Mouse (Mus musculus) cerebellum, adult 11 months (tissue): ENCODE results near the gene Hyou1.
A peak's percentile ranks its signal among the peaks of the same experiment; 100 is the strongest.
"Not testable (repeated sequence)": the region's sequence is repeated elsewhere in the genome, so short reads cannot be mapped to it uniquely, and the experiment has no call there.

Experiments used
- DNase-seq: peaks from one replicate; pipeline ENCODE4 v3.0.0; 2022

Hyou1 gene

DNA sequence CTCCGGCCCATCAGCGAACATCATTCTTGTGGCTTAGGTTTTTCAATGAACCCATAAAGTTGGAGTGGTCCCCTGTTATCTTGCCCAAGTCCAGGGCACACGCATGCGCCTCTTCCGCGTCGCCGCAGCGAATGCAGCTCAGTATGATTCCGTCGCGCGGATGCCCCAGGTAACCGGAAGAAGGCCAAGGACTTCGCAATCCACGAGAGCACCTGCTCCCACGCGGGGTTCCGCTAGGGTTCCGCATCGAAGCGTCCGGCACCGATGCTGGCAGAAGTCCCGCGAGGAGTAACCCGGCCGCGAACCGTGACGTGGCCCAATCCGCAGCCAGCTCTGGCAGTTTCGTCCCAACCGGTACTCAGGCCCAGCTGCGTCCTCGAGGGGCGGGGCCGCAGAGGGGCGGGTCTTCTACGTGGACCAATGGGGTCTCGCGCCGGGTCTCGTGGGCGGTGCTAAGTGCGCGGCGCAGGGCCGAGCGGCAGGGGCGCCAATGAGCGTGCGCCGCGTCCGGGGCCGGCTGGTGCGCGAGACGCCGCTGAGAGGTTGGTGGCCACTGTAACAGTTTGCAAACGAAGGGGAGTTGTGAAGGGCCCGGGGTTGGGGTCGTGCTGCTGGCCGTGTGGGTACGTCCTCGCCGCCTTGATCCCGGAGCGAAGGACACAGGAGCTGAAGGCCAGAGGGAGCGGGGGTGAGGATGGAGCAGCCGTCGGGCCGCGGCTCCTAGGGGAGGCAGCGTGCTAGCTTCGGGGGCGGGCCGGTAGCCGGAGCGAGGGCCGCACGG lies at the start of gene Hyou1:
Gene Hyou1 (plus strand): TSS at position 437 of the 781 bp plus-strand sequence.
- peak; percentile 99 for DNase-seq

GRCm38 (mm10) chr9:44330736-44331135 lies 48.6 kb upstream of the Hyou1 start:
- no peak for DNase-seq

GRCm38 (mm10) chr9:44332918-44333638 lies 46.2 kb upstream of the Hyou1 start:
- DNase-seq, result peak; percentile 39

DNA sequence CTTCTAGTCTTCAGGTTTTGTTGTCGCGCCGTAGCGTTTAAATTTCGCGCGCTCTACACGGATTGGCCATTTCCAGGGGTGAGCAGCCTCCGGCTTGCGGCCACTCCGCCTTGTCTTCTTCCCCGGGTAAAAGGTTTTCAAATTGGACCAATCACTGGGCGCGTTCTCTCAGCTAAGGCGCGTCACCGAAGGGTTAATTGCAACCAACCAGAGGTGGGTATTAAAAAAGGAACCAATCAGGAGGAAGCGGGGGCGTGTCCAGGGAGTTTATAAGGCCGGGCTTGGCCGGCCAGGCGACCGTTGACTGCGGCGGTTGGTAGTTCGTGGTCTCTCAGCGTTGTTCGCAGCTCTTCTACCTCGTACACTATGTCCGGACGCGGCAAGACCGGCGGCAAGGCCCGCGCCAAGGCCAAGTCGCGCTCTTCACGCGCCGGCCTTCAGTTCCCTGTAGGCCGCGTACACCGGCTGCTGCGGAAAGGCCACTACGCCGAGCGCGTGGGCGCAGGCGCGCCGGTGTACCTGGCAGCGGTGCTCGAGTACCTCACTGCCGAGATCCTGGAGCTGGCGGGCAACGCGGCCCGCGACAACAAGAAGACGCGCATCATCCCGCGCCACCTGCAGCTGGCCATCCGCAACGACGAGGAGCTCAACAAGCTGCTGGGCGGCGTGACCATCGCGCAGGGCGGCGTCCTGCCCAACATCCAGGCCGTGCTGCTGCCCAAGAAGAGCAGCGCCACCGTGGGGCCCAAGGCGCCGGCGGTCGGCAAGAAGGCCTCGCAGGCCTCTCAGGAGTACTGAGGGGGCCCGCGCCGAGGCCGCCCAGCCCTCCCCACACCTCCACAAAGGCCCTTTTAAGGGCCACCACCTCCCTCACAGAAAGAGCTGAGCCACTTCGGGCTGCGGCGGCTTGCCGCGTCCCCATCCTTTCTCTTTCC lies 44.6 kb upstream of the Hyou1 start, which contains the start of gene H2afx:
Gene H2afx (plus strand): TSS at position 299 of the 935 bp plus-strand sequence.
- DNase-seq, result peak; percentile 98

- peak; percentile 35 for DNase-seq
Measured at GRCm38 (mm10) chr9:44335331-44336092, 43.8 kb upstream of the Hyou1 start.

DNA sequence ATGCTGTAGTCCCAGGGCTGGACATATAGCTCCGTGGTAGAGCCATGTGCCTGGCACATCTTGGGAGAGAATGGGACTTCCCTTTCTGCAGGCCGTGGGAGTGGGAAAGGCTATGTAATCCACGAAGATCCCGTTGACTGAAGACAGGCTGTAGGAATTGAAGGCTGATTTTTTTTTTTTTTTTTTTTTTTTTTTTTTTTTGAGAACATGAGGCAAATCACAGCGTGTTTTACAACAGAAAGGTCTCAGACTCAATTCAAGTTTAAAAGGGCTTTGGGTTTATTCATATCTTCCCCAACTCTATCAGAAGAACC lies 43.2 kb upstream of the Hyou1 start:
- no peak for DNase-seq

DNA sequence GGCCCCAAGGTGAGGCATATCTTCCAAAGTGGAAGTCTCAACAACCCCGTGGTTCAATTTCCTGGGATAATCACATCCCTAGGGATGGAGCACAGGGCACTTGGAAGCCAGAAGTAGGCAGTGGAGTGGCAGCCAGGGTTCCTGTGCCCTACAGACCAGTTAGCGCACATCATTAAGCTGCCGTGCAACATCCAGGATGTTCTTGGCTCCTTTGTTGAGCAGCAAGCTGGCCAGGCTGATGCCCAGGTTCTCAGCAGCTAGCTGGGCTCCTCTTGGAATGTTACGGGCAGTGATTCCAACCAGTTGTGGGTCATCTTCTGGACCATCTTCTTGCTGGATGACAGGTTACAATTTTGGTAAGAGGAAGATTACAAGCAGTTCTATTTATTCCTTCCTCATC lies 42.8 kb upstream of the Hyou1 start:
- DNase-seq, result not testable (repeated sequence)

DNA sequence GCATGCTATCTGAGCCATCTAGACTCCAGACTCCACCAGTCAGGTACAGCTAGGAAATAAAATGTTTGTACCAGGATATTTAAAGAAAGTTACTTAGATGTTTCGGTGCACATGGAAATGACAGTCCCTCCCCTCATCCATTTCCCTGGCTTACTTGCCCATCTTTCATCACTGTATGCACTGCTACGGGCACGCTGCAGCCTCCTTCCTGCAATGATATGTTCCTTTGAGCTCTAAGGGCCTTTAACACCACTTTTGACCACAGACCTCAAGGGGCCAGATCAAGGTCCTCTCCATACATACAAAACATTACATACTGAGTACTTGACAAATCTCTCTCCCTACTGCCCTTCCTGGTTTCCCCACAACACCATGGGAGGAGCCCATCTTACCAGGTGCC lies 42.3 kb upstream of the Hyou1 start:
- DNase-seq, result no peak

GRCm38 (mm10) chr9:44337436-44338169 lies 41.7 kb upstream of the Hyou1 start:
- DNase-seq, result no peak

- DNase-seq, result no peak
Measured at GRCm38 (mm10) chr9:44338574-44338973, 40.7 kb upstream of the Hyou1 start.

- no peak for DNase-seq
Measured at GRCm38 (mm10) chr9:44341487-44341886, 37.8 kb upstream of the Hyou1 start.

GRCm38 (mm10) chr9:44342173-44342572 lies 37.1 kb upstream of the Hyou1 start:
- no peak for DNase-seq

DNA sequence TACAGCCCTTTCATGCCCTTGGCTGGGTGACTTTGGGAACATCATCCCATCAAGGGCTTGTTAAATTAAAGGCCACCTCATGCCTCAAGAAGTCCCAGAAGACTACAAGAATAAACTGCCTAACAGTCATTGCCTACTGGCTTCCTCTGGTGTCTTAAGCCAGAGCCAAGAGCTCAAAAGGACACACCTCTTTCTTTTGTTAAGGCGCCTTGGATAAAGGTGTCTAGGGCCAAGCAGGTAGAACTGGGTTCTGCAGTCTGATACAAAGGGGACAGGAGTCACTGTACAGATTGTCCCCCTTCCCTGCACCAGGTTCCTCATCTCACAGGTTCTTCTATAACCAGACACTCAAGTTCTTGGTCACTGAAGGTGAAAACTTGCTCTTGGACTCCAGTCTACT lies 36.7 kb upstream of the Hyou1 start:
- no peak for DNase-seq

- DNase-seq, result no peak
Measured at GRCm38 (mm10) chr9:44343290-44343689, 36.0 kb upstream of the Hyou1 start.

- DNase-seq, result peak; percentile 80
Measured at GRCm38 (mm10) chr9:44343781-44344421, 35.4 kb upstream of the Hyou1 start, which contains the start of gene Hmbs. Gene Hmbs, minus strand, starts transcription at chr9:44344228.

- no peak for DNase-seq
Measured at GRCm38 (mm10) chr9:44345570-44346433, 33.5 kb upstream of the Hyou1 start.

DNA sequence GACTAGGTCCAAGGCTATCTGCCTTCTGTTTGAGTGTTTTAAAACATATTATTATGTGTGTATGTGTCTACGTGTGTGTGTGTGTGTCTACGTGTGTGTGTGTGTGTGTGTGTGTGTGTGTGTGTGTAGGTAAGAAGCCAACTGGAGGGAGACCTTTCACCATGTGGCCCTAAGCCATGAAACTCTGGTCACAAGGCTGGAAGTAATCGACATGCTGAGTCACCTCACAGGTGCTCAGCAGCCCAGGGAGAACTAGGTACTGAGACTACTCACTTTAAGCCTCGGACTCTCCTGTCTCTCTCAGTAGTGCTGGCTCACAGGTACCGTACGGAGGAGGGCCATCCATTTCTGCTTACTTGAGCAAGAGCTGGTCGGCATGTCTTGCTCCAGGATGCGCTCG lies 32.1 kb upstream of the Hyou1 start:
- no peak for DNase-seq

DNA sequence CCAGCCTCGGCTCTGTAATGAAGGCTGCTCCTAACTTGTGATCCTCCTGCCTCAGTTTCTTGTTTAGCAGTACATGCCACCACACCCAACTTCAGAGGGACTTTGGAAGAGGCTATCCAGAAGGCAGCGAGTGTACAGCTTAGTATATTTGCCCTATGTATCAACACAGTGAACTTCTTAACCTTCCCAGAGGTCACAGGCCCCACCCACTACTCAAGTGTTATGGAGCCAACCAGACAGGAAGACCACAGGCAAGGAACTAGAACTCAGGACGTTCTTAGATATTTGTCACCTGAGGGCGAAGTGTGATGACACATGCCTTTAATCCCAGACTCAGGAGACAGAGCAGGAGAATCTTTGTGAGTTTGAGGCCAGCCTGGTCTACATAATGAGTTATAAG lies 31.7 kb upstream of the Hyou1 start:
- no peak for DNase-seq

DNA sequence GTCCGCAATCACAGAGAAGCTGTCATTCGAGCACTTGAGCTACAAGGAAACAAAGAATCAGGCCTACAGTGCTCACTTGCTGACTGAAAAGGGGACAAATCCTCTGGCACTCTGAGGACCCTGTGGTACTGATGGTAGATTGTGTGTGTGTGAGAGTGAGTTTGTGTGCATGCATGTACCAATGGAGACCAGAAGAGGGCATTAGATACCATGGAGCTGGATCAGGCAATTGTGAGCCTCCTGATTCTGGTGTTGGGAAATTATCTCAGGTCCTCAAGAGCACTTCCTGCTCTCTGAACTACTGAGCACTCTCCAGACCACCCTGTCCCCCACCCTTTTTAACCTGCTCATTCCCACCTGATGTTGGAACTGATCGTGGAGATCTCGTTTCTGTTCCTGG lies 30.7 kb upstream of the Hyou1 start:
- DNase-seq, result no peak

- no peak for DNase-seq
Measured at GRCm38 (mm10) chr9:44351396-44351795, 27.9 kb upstream of the Hyou1 start.
